8 mouse cellular contexts compared by ENCODE assay signal in genomic region chr2:150362878-150363229, GRCm38 (mm10). TPM values are rescaled to one million over a fixed set of nuclear protein-coding genes. Genes with fewer than 3 reads are reported as not detected.
A peak's percentile ranks its signal among the peaks of the same experiment; 100 is the strongest.
DNase-seq lines count a peak whose midpoint lies in the region; ATAC-seq lines count a peak whose summit lies in the region.

No protein-coding gene starts in this region.

- peak; percentile 55; the same call in 1 of the 2 replicates for ATAC-seq in heart, embryonic 15.5 days (replicated peaks; ENCODE audit: insufficient number of reproducible peaks, insufficient read depth, low FRiP score, low read depth)
- ATAC-seq in activated CD4-positive, CD25-positive, alpha-beta regulatory T cell, adult 4 months = peak; percentile 41
- no peak; the same call in 1 of the 2 replicates for ATAC-seq in hindbrain, embryonic 13.5 days (ENCODE audit: low FRiP score)
- peak; percentile 71 for ATAC-seq in midbrain, embryonic 11.5 days (ENCODE audit: low FRiP score)

- H3K27me3 ChIP-seq in heart, embryonic 15.5 days = no peaks in the 10 kb centered on the region
- H3K27me3 ChIP-seq in hindbrain, embryonic 13.5 days = no peaks in the 10 kb centered on the region
- H3K27me3 ChIP-seq in midbrain, embryonic 11.5 days (ENCODE audit: control insufficient read depth, insufficient read depth, low read length) = no peaks in the 10 kb centered on the region

- H3K9me3 ChIP-seq in heart, embryonic 15.5 days (replicated peaks) = no peaks in the 10 kb centered on the region
- peaks cover 5% of the 10 kb centered on the region; the same call in 1 of the 2 replicates for H3K9me3 ChIP-seq in hindbrain, embryonic 13.5 days
- H3K9me3 ChIP-seq in midbrain, embryonic 11.5 days (ENCODE audit: control insufficient read depth, low read length) = no peaks in the 10 kb centered on the region

- no peak for DNase-seq in heart, postnatal 4 days
- DNase-seq in midbrain, embryonic 11.5 days (ENCODE audit: low spot score, missing footprints) = peak; percentile 95
- no peak for DNase-seq in cerebellum, adult 9-10 months
- DNase-seq in embryo, embryonic 11 days = no peak
- no peak for DNase-seq in left cerebral cortex, adult 18-20 months (ENCODE audit: low spot score in 2 of 2)

- H3K4me1 ChIP-seq in heart, embryonic 15.5 days (replicated peaks) = no peaks in the 10 kb centered on the region
- H3K4me1 ChIP-seq in hindbrain, embryonic 13.5 days (replicated peaks) = 0 out of 2 replicates have a peak, but pooled peaks cover 2% of the 10 kb centered on the region
- no peaks in the 10 kb centered on the region for H3K4me1 ChIP-seq in midbrain, embryonic 11.5 days (ENCODE audit: control insufficient read depth, insufficient read depth, low read length)

- H3K27ac ChIP-seq in heart, embryonic 15.5 days = peak overlapping the region; percentile 86
- H3K27ac ChIP-seq in hindbrain, embryonic 13.5 days = peak overlapping the region; percentile 93
- no peak overlapping the region for H3K27ac ChIP-seq in midbrain, embryonic 11.5 days (ENCODE audit: low read depth, low read length)

- no peaks in the 10 kb centered on the region for H3K36me3 ChIP-seq in heart, embryonic 15.5 days
- peaks cover 8% of the 10 kb centered on the region; the same call in 1 of the 2 replicates for H3K36me3 ChIP-seq in hindbrain, embryonic 13.5 days
- no peaks in the 10 kb centered on the region for H3K36me3 ChIP-seq in midbrain, embryonic 11.5 days (ENCODE audit: control insufficient read depth, insufficient read depth, low read length)

- H3K9ac ChIP-seq in heart, embryonic 15.5 days = 0 out of 2 replicates have a peak overlapping the region, but pooled peaks have one; percentile 77
- peak overlapping the region; percentile 80 for H3K9ac ChIP-seq in hindbrain, embryonic 13.5 days
- peak overlapping the region; percentile 77; the same call in 1 of the 2 replicates for H3K9ac ChIP-seq in midbrain, embryonic 11.5 days (ENCODE audit: low read length)

- peak overlapping the region; percentile 74 for H3K4me3 ChIP-seq in heart, embryonic 15.5 days
- H3K4me3 ChIP-seq in hindbrain, embryonic 13.5 days = peak overlapping the region; percentile 63
- H3K4me3 ChIP-seq in midbrain, embryonic 11.5 days (ENCODE audit: low read depth, low read length) = peak overlapping the region; percentile 53

- H3K4me2 ChIP-seq in heart, embryonic 15.5 days = peak overlapping the region; percentile 54
- peak overlapping the region; percentile 58 for H3K4me2 ChIP-seq in hindbrain, embryonic 13.5 days
- peak overlapping the region; percentile 40 for H3K4me2 ChIP-seq in midbrain, embryonic 11.5 days

- WGBS in heart, embryonic 15.5 days = 11% methylated on average over 4 of the region's 4 CpGs
- WGBS in hindbrain, embryonic 13.5 days = 19% methylated on average over 4 of the region's 4 CpGs
- 12% methylated on average over 4 of the region's 4 CpGs for WGBS in midbrain, embryonic 11.5 days

RNA-seq across cellular contexts. Expression of gene 3300002I08Rik, which starts 0.3 kb away (rescaled TPM):
- 4.1 and 4.7 TPM in 2 replicates for polyA plus RNA-seq in heart, embryonic 15.5 days (2015; fragmentation: Nextera tagmentation; extraction: Ambion mirVana)
- total RNA-seq in heart, postnatal 4 days (2021) = 1 to 10 TPM; 4.6 to 5.7 TPM
- 1 to 10 TPM; 3.5 to 7.5 TPM for polyA plus RNA-seq in activated CD4-positive, CD25-positive, alpha-beta regulatory T cell, adult 4 months (2017; shearing (Covaris generic))
- 14.9 and 15.8 TPM in 2 replicates for polyA plus RNA-seq in hindbrain, embryonic 13.5 days (2015; fragmentation: Nextera tagmentation; extraction: Ambion mirVana)
- polyA plus RNA-seq in midbrain, embryonic 11.5 days (2014; fragmentation: Nextera tagmentation; extraction: Ambion mirVana) = 10.1 and 10.8 TPM in 2 replicates
- total RNA-seq in left cerebral cortex, adult 18-20 months (2021) = 1 to 10 TPM; 8.1 to 9.0 TPM

RNA-seq across cellular contexts. Expression of gene Gm10130, which starts 39.4 kb away (rescaled TPM):
- 1.9 TPM in 1 of 2 replicates, not detected in the other for polyA plus RNA-seq in heart, embryonic 15.5 days (2015; fragmentation: Nextera tagmentation; extraction: Ambion mirVana)
- 1 to 10 TPM; 2.8 TPM for total RNA-seq in heart, postnatal 4 days (2021)
- polyA plus RNA-seq in activated CD4-positive, CD25-positive, alpha-beta regulatory T cell, adult 4 months (2017; shearing (Covaris generic)) = 10 to 100 TPM in 1 of 2 experiments, 1 to 10 TPM in 1; 6.7 to 15.5 TPM
- 0.88 and 1.2 TPM in 2 replicates for polyA plus RNA-seq in hindbrain, embryonic 13.5 days (2015; fragmentation: Nextera tagmentation; extraction: Ambion mirVana)
- 1.2 TPM in 2 replicates for polyA plus RNA-seq in midbrain, embryonic 11.5 days (2014; fragmentation: Nextera tagmentation; extraction: Ambion mirVana)
- 1 to 10 TPM; 2.0 to 2.2 TPM for total RNA-seq in left cerebral cortex, adult 18-20 months (2021)
